Mouse (Mus musculus): ENCODE measurements around the gene Arl4a. TPM values are rescaled to one million over a fixed set of nuclear protein-coding genes. Genes with fewer than 3 reads are reported as not detected.

Gene Arl4a
- total and polyA plus RNA-seq, 2 experiments from 2014 or later: 67.4 to 129 TPM

DNA sequence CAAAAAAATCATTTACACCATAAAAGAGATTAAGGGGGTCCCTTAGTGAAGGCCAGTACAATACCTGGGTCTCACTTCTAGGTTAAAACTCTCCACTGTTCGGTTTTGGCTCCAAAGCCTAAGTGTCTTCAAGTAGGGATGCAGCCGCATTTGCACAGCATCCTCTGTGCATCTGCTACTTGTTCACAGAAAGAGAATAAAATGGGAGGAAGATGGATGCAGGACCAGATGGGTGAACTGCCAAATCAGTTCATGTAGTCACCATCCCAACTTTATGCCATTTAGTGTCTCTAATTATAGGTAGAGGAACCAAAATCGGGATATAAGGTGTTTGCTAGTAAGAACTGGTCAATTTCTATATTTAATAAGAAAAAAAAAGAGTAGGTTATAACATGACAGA, 69.7 kb downstream of the Arl4a start:
- Histone ChIP-seq H3K4me3 (ENCODE audit: low read depth, low read length) (no peak overlapping the region), H3K4me1 (ENCODE audit: insufficient read depth, low read length) (no peaks in the 10 kb centered on the region), H3K9ac (replicated peaks; ENCODE audit: low read length, poor library complexity, severe bottlenecking) (no peak overlapping the region), H3K9me3 (ENCODE audit: low read length) (no peaks in the 10 kb centered on the region), H3K27ac (ENCODE audit: low read depth, low read length) (no peak overlapping the region), H3K36me3 (ENCODE audit: insufficient read depth, low read length) (no peaks in the 10 kb centered on the region), H3K4me2 (ENCODE audit: low read depth, low read length, poor library complexity, severe bottlenecking) (no peak overlapping the region), H3K27me3 (ENCODE audit: insufficient read depth, low read length) (no peaks in the 10 kb centered on the region)
- ATAC-seq (ENCODE audit: low FRiP score) (no peak), DNase-seq (ENCODE audit: low spot score) (no peak)
- 91% methylated on average over 3 of the region's 3 CpGs for WGBS
- TF ChIP-seq CTCF (IDR thresholded peaks at IDR 0.05): no peak

DNA sequence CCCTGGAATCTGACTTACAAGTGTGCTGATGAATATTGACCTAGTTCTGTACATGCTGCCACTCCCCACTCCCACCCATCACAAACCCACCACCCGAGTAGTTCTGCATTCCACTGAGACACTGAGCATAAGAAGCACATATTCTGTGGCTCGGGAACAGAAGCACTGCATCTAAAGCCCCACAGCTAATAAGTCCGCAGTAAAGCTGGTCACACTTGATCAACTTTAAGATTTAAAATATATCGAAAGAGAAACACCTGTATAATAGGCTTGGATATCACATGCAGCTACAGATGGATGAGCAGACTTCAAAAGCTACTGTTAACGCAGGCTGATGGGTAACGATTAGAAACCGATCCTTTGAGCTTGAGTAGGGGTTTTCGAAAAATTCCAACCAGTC, 78.7 kb downstream of the Arl4a start:
- no peak for TF ChIP-seq CTCF (IDR thresholded peaks at IDR 0.05)
- no peak for ATAC-seq (ENCODE audit: low FRiP score)
- WGBS: 50% methylated on average over 8 of the region's 8 CpGs

DNA sequence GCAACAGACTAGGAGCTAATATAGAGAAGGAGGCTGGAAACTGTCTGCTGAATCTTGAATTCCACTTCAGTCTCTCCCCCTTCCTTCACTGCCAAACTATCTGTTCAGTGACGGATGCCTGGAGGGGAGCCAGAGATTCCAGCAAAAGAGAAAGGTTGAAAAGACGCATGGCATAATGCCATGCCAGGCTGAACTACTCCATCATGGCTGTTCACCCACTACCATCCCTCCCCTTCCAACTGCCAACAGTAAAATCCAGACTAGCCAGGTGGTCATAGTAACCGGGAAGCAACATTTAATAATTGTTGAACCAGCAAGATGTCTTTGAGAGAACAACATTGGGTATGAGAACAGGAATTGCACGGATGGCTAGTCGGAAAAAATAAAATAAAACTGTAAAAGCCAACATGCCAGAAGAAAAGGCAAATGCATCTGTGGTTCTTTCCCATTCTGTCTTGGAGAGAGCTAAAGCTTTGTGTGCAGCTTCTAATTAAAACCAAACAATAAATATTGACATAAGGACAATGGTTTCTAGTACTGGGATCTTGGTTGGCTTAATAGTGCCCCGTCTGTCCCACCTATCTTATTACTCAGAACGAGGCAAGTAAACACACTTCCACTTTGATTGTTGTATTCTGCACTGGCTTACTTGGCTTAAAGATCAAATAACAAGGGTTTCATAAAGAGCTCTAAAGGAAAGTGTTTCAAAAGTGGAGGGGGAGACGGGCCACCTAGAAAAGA, 79.7 kb downstream of the Arl4a start:
- Histone ChIP-seq H3K27ac (ENCODE audit: low read depth, low read length) (no peak overlapping the region), H3K9me3 (ENCODE audit: low read length) (no peaks in the 10 kb centered on the region), H3K4me1 (ENCODE audit: insufficient read depth, low read length) (peaks cover 4% of the 10 kb centered on the region), H3K27me3 (ENCODE audit: insufficient read depth, low read length) (no peaks in the 10 kb centered on the region), H3K9ac (replicated peaks; ENCODE audit: low read length, poor library complexity, severe bottlenecking) (no peak overlapping the region), H3K4me2 (ENCODE audit: low read depth, low read length, poor library complexity, severe bottlenecking) (no peak overlapping the region), H3K4me3 (ENCODE audit: low read depth, low read length) (no peak overlapping the region), H3K36me3 (ENCODE audit: insufficient read depth, low read length) (no peaks in the 10 kb centered on the region)
- DNase-seq (ENCODE audit: low spot score) (peak; percentile 92), ATAC-seq (ENCODE audit: low FRiP score) (no peak; the same call in 1 of the 2 replicates)
- no peak for TF ChIP-seq CTCF (IDR thresholded peaks at IDR 0.05)
- 51% methylated on average over 8 of the region's 8 CpGs for WGBS

More for the DNA sequence above, 78.7 kb downstream of the Arl4a start:
- H3K4me3 ChIP-seq (ENCODE audit: low read depth, low read length): no peak overlapping the region
- no peak overlapping the region for H3K4me2 ChIP-seq (ENCODE audit: low read depth, low read length, poor library complexity, severe bottlenecking)
- no peak for DNase-seq (ENCODE audit: low spot score)
- H3K27me3 ChIP-seq (ENCODE audit: insufficient read depth, low read length): no peaks in the 10 kb centered on the region
- no peaks in the 10 kb centered on the region for H3K36me3 ChIP-seq (ENCODE audit: insufficient read depth, low read length)
- peaks cover 4% of the 10 kb centered on the region for H3K4me1 ChIP-seq (ENCODE audit: insufficient read depth, low read length)
- no peak overlapping the region for H3K9ac ChIP-seq (replicated peaks; ENCODE audit: low read length, poor library complexity, severe bottlenecking)
- H3K27ac ChIP-seq (ENCODE audit: low read depth, low read length): no peak overlapping the region
- H3K9me3 ChIP-seq (ENCODE audit: low read length): no peaks in the 10 kb centered on the region

DNA sequence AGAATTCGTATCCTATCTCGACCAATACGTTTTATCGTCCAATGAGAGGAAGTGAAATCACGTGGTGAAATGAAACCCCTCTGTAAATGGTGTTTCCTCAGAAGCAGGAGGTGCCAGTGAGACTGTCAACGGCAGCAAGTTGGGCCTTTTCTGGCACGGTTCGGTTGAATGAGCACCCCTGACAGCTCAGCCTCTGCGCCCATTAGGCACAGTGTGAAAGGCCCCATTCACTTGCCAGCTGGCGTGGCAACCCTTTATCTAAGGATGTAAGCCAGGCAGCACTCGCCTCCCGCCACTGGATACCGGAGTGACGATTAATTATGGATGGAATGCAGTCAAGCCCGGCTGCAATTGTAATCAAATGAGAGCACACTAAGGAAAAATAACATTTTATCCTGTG, 81.4 kb downstream of the Arl4a start:
- Histone ChIP-seq H3K4me3 (ENCODE audit: low read depth, low read length) (peak overlapping the region; percentile 15; the same call in 1 of the 2 replicates), H3K4me2 (ENCODE audit: low read depth, low read length, poor library complexity, severe bottlenecking) (peak overlapping the region; percentile 33), H3K27me3 (ENCODE audit: insufficient read depth, low read length) (no peaks in the 10 kb centered on the region), H3K36me3 (ENCODE audit: insufficient read depth, low read length) (no peaks in the 10 kb centered on the region), H3K27ac (ENCODE audit: low read depth, low read length) (0 out of 2 replicates have a peak overlapping the region, but pooled peaks have one; percentile 19), H3K9me3 (ENCODE audit: low read length) (no peaks in the 10 kb centered on the region), H3K4me1 (ENCODE audit: insufficient read depth, low read length) (peaks cover 4% of the 10 kb centered on the region), H3K9ac (replicated peaks; ENCODE audit: low read length, poor library complexity, severe bottlenecking) (no peak overlapping the region)
- no peak for TF ChIP-seq CTCF (IDR thresholded peaks at IDR 0.05)
- DNase-seq (ENCODE audit: low spot score) (peak; percentile 96), ATAC-seq (ENCODE audit: low FRiP score) (peak; percentile 93)
- WGBS: 8% methylated on average over 15 of the region's 15 CpGs

Other genes with a start within 250 kb of the Arl4a start
- gene Scin, start 96.2 kb upstream of the Arl4a start, total RNA-seq (2014; rRNA removed): 0.44 TPM in 1 of 2 replicates, not detected in the other
- gene Scin, start 96.2 kb upstream of the Arl4a start, polyA plus RNA-seq (2015; fragmentation: Nextera tagmentation; extraction: Ambion mirVana): 0.09 and 0.10 TPM in 2 replicates
- 0.19 TPM in 1 of 2 replicates, not detected in the other for gene Lsmem1, start 161.5 kb upstream of the Arl4a start, total RNA-seq (2014; rRNA removed)
- gene Lsmem1, start 161.5 kb upstream of the Arl4a start, polyA plus RNA-seq (2015; fragmentation: Nextera tagmentation; extraction: Ambion mirVana): not detected in 2 replicates
- gene Ifrd1, start 210.5 kb upstream of the Arl4a start, total RNA-seq (2014; rRNA removed): 54.0 and 89.3 TPM in 2 replicates
- gene Ifrd1, start 210.5 kb upstream of the Arl4a start, polyA plus RNA-seq (2015; fragmentation: Nextera tagmentation; extraction: Ambion mirVana): 124 and 133 TPM in 2 replicates

Measured in midbrain, postnatal 0 days (tissue).